Mouse (Mus musculus): ENCODE measurements around the gene Jmjd6. TPM values are rescaled to one million over a fixed set of nuclear protein-coding genes. Genes with fewer than 3 reads are reported as not detected.
A peak's percentile ranks its signal among the peaks of the same experiment; 100 is the strongest.

The Jmjd6 gene
- polyA plus RNA-seq, 1 experiment = 46.3 TPM

DNA sequence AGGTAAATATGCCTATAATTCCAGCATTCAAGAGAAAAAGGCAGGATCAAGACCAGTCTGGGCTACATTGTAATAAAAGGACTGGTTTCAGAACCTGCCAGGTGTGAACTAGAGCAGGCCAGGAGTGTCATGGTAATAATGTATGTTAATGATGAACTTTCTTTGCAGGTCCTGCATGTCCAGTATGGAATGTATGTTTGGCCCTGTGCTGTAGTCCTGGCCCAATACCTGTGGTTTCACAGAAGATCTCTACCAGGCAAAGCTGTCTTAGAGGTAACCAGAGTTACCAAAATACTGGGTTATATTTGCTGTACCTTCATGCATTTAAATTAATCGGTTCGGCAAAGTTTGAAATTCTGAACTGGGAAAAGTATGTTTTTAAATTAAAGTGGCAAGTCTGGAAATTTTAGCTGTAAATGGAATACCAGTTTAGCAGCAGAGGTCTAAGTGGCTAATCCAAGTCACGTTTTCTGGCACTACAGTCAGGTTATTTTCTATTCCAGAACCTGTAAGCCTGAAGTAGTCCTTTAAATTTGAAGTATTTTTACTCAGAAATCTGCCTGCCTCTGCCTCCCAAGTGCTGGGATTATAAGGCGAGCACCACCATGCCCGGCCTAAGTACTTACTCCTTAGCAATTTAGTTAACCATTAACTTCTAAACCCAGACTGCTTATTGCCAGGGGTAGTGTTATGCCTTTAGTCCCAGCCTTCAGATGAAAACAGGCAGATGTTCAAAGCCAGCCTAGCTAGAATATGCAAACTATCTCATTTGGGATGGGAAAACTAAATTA lies 5.0 kb upstream of the Jmjd6 start:
- peaks cover 33% of the 10 kb centered on the region for H3K36me3 ChIP-seq (ENCODE audit: control insufficient read depth, insufficient read depth, low read length)
- H3K27me3 ChIP-seq (ENCODE audit: control insufficient read depth, insufficient read depth, low read length) = no peaks in the 10 kb centered on the region
- TF ChIP-seq CTCF (IDR thresholded peaks at IDR 0.05; ENCODE audit: borderline replicate concordance, control insufficient read depth, extremely low read depth, insufficient read depth, low read length, poor library complexity) = no peak
- no peak for TF ChIP-seq POLR2A (IDR thresholded peaks at IDR 0.05; ENCODE audit: control insufficient read depth, extremely low read depth, insufficient read depth, low read length, poor library complexity)
- DNase-seq = no peak
- H3K4me1 ChIP-seq (replicated peaks; ENCODE audit: control insufficient read depth, insufficient read depth, low read length) = peaks cover 5% of the 10 kb centered on the region; the same call in 1 of the 2 replicates
- WGBS = 92% methylated on average over 5 of the region's 5 CpGs
- no peak overlapping the region for H3K27ac ChIP-seq (ENCODE audit: control insufficient read depth, insufficient read depth, low read length)
- H3K4me3 ChIP-seq (ENCODE audit: control insufficient read depth, insufficient read depth, low read length) = no peak overlapping the region

DNA sequence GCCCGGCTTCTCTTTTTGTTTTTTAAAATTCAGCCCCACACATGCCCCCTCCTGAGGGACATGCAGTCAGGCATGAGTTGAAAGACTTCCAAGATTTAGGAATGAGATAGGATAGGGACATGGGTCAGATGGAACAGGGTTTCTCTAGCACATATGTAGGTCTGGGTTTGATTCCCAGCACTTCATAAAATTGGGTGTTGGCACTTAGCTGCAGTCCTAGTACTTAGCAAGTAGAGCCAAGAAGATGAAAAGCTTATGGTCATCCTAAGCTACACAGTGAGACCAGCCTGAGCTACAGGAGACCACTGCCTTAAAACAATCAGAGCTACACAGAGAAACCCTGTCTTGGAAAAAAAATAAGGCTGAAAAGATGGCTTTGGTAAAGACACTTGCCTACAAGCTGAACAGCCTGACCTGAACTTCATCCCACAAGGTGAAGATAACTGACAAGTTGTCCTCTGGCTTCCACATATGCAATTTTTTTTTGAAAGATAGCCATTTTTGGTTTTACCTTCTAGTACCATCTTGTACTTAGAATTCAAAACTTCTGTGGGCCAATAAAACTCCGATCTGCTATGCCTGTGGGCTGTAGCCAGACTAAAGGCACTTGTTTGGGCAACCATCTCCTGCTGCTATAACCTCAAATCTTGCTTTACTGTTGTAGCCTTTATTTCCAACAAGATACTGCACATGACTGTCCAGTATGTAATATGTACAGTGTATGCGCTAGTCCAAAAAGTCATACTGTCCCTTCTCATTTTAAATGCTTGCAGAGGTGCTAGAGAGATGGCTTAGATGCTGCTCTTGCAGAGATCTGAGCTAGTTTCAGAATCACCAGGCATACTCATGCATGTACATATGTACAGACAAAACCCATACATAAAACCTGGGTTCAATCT lies 4.2 kb upstream of the Jmjd6 start:
- Histone ChIP-seq H3K4me3 (ENCODE audit: control insufficient read depth, insufficient read depth, low read length) (no peak overlapping the region), H3K27ac (ENCODE audit: control insufficient read depth, insufficient read depth, low read length) (no peak overlapping the region), H3K4me1 (replicated peaks; ENCODE audit: control insufficient read depth, insufficient read depth, low read length) (peaks cover 6% of the 10 kb centered on the region; the same call in 1 of the 2 replicates), H3K36me3 (ENCODE audit: control insufficient read depth, insufficient read depth, low read length) (peaks cover 33% of the 10 kb centered on the region), H3K27me3 (ENCODE audit: control insufficient read depth, insufficient read depth, low read length) (no peaks in the 10 kb centered on the region)
- TF ChIP-seq POLR2A (IDR thresholded peaks at IDR 0.05; ENCODE audit: control insufficient read depth, extremely low read depth, insufficient read depth, low read length, poor library complexity) (no peak), CTCF (IDR thresholded peaks at IDR 0.05; ENCODE audit: borderline replicate concordance, control insufficient read depth, extremely low read depth, insufficient read depth, low read length, poor library complexity) (no peak)
- 93% methylated on average over 3 of the region's 3 CpGs for WGBS
- DNase-seq = no peak

DNA sequence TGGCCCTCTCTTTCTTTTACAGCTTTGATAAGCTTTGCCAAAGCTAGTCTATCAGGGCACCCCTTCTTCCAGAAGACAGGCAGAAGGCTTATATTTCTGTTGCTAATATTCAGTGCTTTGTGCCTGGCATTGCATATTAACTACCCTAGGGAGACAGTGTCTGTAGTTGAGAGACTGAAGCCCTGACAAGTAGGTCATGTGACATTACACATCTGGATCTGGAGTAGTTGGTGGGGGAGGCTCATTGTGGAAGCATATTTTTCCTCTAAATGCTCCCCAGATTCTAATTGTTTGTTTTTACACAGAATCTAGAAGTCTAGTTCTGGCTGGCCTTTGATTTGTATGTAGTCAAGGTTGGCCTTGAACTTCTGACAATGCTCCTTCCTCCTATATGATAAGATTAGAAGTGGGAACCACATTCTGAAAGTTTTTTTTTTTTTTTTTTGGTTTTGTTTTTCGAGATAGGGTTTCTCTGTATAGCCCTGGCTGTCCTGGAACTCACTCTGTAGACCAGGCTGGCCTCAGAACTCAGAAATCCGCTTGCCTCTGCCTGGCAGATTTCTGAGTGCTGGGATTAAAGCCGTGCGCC lies 3.4 kb upstream of the Jmjd6 start:
- TF ChIP-seq POLR2A (IDR thresholded peaks at IDR 0.05; ENCODE audit: control insufficient read depth, extremely low read depth, insufficient read depth, low read length, poor library complexity) = no peak
- TF ChIP-seq CTCF (IDR thresholded peaks at IDR 0.05; ENCODE audit: borderline replicate concordance, control insufficient read depth, extremely low read depth, insufficient read depth, low read length, poor library complexity) = no peak
- H3K36me3 ChIP-seq (ENCODE audit: control insufficient read depth, insufficient read depth, low read length) = peaks cover 31% of the 10 kb centered on the region
- no peak overlapping the region for H3K27ac ChIP-seq (ENCODE audit: control insufficient read depth, insufficient read depth, low read length)
- 80% methylated on average over 4 of the region's 4 CpGs for WGBS
- H3K4me3 ChIP-seq (ENCODE audit: control insufficient read depth, insufficient read depth, low read length) = no peak overlapping the region
- no peak for DNase-seq
- no peaks in the 10 kb centered on the region for H3K27me3 ChIP-seq (ENCODE audit: control insufficient read depth, insufficient read depth, low read length)
- H3K4me1 ChIP-seq (replicated peaks; ENCODE audit: control insufficient read depth, insufficient read depth, low read length) = peaks cover 10% of the 10 kb centered on the region; the same call in 1 of the 2 replicates

DNA sequence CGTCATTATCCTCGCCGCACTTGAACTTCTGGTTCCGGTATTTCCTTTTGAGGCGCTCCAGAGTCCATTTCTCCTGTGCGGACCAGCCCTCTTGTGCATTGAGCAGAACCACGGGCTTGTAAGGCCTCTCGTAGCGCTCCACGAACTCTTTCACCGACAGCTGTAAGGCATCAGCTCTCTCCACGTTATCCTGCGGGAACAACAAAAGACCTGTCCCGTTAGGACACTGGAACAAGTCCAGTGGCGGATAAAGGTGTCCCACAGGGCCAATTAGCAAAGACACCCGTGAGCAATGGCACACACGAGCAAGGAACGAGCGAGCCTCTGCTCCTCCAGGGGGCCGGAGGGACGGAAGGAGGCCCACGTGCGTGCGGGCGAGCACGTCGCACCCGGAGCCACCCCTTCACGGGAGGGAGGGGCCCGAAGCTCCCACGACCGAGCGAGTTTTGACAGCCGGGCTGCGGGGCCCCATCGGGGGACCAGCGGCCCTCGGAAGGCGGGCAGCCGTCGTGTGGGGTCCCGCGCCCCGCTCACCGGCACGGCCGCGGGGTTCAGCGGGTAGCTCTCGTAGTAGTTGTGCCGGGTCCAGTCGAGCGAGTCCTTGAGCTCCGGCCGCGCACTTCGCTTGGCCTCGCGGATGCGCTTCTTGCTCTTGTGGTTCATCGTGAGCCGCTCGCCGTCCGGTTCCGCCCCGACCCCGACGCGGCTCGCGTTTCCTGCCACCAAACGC lies 553 bp downstream of the Jmjd6 start:
- peak overlapping the region; percentile 62 for H3K27ac ChIP-seq (ENCODE audit: control insufficient read depth, insufficient read depth, low read length)
- DNase-seq = peak; percentile 72
- under 1% methylated on average over 72 of the region's 73 CpGs for WGBS
- peak overlapping the region; percentile 54 for H3K4me3 ChIP-seq (ENCODE audit: control insufficient read depth, insufficient read depth, low read length)
- H3K27me3 ChIP-seq (ENCODE audit: control insufficient read depth, insufficient read depth, low read length) = no peaks in the 10 kb centered on the region
- peaks cover 32% of the 10 kb centered on the region for H3K36me3 ChIP-seq (ENCODE audit: control insufficient read depth, insufficient read depth, low read length)
- TF ChIP-seq CTCF (IDR thresholded peaks at IDR 0.05; ENCODE audit: borderline replicate concordance, control insufficient read depth, extremely low read depth, insufficient read depth, low read length, poor library complexity) (no peak), POLR2A (IDR thresholded peaks at IDR 0.05; ENCODE audit: control insufficient read depth, extremely low read depth, insufficient read depth, low read length, poor library complexity) (no peak)
- peaks cover 18% of the 10 kb centered on the region for H3K4me1 ChIP-seq (replicated peaks; ENCODE audit: control insufficient read depth, insufficient read depth, low read length)

DNA sequence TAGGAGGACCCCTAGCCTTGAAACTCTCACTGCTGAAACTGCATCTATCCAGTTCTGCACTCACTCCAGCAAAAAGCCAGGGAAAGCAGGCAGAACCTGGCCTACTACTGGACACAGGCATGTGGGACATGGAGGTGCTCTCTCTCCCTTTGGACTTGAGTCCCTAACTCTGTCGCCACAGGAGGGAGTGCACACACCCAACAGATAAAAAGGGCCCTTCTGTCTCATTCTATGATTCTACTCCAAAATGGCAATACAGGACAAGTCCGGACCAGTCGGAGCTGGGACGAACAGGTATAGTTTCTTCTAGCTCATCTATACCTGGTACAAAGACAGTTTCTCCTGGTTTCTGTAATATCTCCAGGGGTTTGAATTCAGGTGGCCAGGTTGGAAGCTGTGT lies 2.5 kb downstream of the Jmjd6 start:
- Histone ChIP-seq H3K36me3 (ENCODE audit: control insufficient read depth, insufficient read depth, low read length) (peaks cover 50% of the 10 kb centered on the region), H3K27me3 (ENCODE audit: control insufficient read depth, insufficient read depth, low read length) (no peaks in the 10 kb centered on the region), H3K4me3 (ENCODE audit: control insufficient read depth, insufficient read depth, low read length) (no peak overlapping the region), H3K27ac (ENCODE audit: control insufficient read depth, insufficient read depth, low read length) (no peak overlapping the region), H3K4me1 (replicated peaks; ENCODE audit: control insufficient read depth, insufficient read depth, low read length) (peaks cover 18% of the 10 kb centered on the region)
- no peak for DNase-seq
- TF ChIP-seq CTCF (IDR thresholded peaks at IDR 0.05; ENCODE audit: borderline replicate concordance, control insufficient read depth, extremely low read depth, insufficient read depth, low read length, poor library complexity) (no peak), POLR2A (IDR thresholded peaks at IDR 0.05; ENCODE audit: control insufficient read depth, extremely low read depth, insufficient read depth, low read length, poor library complexity) (no peak)
- 92% methylated on average over 4 of the region's 4 CpGs for WGBS
